Mouse (Mus musculus): ENCODE measurements around the gene Rbm28. TPM values are rescaled to one million over a fixed set of nuclear protein-coding genes. Genes with fewer than 3 reads are reported as not detected.
"Not testable (repeated sequence)": the region's sequence is repeated elsewhere in the genome, so short reads cannot be mapped to it uniquely, and the experiment has no call there.

Gene Rbm28
- polyA plus RNA-seq, 2 experiments from 2014 or later: 60.2 to 62.8 TPM

GRCm38 (mm10) chr6:29193961-29194750 is 29.4 kb upstream of the Rbm28 start:
- no peak for ATAC-seq

- no peak for ATAC-seq
Observed at GRCm38 (mm10) chr6:29187936-29188335, 23.1 kb upstream of the Rbm28 start.

- no peak for ATAC-seq
Observed at GRCm38 (mm10) chr6:29179843-29180242, 15.0 kb upstream of the Rbm28 start.

GRCm38 (mm10) chr6:29178888-29179658 is 14.3 kb upstream of the Rbm28 start, which contains the start of gene Prrt4:
Prrt4 (minus strand) TSS chr6:29179584.
- peak; percentile 20 for ATAC-seq

GRCm38 (mm10) chr6:29177901-29178879 is 13.4 kb upstream of the Rbm28 start:
- ATAC-seq: no peak

GRCm38 (mm10) chr6:29175113-29175512 is 10.3 kb upstream of the Rbm28 start:
- no peak for ATAC-seq

GRCm38 (mm10) chr6:29174368-29174767 is 9.6 kb upstream of the Rbm28 start:
- ATAC-seq: no peak

GRCm38 (mm10) chr6:29170952-29171388 is 6.2 kb upstream of the Rbm28 start:
- ATAC-seq: peak; percentile 48

- peak; percentile 90 for ATAC-seq
Observed at GRCm38 (mm10) chr6:29170063-29170921, 5.5 kb upstream of the Rbm28 start.

GRCm38 (mm10) chr6:29169675-29170062 is 4.9 kb upstream of the Rbm28 start:
- no peak for ATAC-seq

- ATAC-seq: no peak
Observed at GRCm38 (mm10) chr6:29168871-29169270, 4.1 kb upstream of the Rbm28 start.

GRCm38 (mm10) chr6:29166196-29166595 is 1.4 kb upstream of the Rbm28 start:
- no peak for ATAC-seq

- not testable (repeated sequence) for ATAC-seq
Observed at GRCm38 (mm10) chr6:29161291-29161690, 3.5 kb downstream of the Rbm28 start.

GRCm38 (mm10) chr6:29160786-29161185 is 4.0 kb downstream of the Rbm28 start:
- no peak for ATAC-seq

- no peak for ATAC-seq
Observed at GRCm38 (mm10) chr6:29156326-29156725, 8.5 kb downstream of the Rbm28 start.

- ATAC-seq: no peak
Observed at GRCm38 (mm10) chr6:29150001-29150400, 14.8 kb downstream of the Rbm28 start.

- ATAC-seq: no peak
Observed at GRCm38 (mm10) chr6:29147407-29148010, 17.3 kb downstream of the Rbm28 start.

GRCm38 (mm10) chr6:29146641-29147040 is 18.2 kb downstream of the Rbm28 start:
- ATAC-seq: no peak

GRCm38 (mm10) chr6:29145456-29146307 is 19.1 kb downstream of the Rbm28 start:
- ATAC-seq: no peak

GRCm38 (mm10) chr6:29144971-29145370 is 19.8 kb downstream of the Rbm28 start:
- no peak for ATAC-seq
